Mouse (Mus musculus) CD4-positive, CD25-positive, alpha-beta regulatory T cell, adult 9 weeks (primary cell): ENCODE results near the gene Taf8. TPM values are rescaled to one million over a fixed set of nuclear protein-coding genes. Genes with fewer than 3 reads are reported as not detected.

Experiments used
- polyA plus RNA-seq: library from polyadenylated mRNA; unstranded; fragments of 100-300 nt; shearing (Covaris generic); gene quantifications from one replicate; pipeline ENCODE4 v1.2.1, GENCODE M21; 2017

Gene Taf8
- polyA plus RNA-seq, result 60.2 TPM

GRCm38 (mm10) chr17:47501946-47502706, at the start of gene Taf8:
TSS of gene Taf8 (minus strand) at chr17:47502292.

GRCm38 (mm10) chr17:47504941-47505346, 2.9 kb upstream of the Taf8 start, which contains the start of gene Ccnd3:
TSS of gene Ccnd3 (plus strand) at chr17:47505051.

GRCm38 (mm10) chr17:47436907-47437547, 65.1 kb downstream of the Taf8 start, which contains the start of gene 1700001C19Rik:
TSS of gene 1700001C19Rik (minus strand) at chr17:47437376.

GRCm38 (mm10) chr17:47436156-47436906, 65.8 kb downstream of the Taf8 start, which contains the start of gene AI661453:
TSS of gene AI661453 (plus strand) at chr17:47436615.

Other genes with a start within 250 kb of the Taf8 start
- gene Mrps10, start 133.4 kb downstream of the Taf8 start, polyA plus RNA-seq, result 51.5 TPM
- gene Guca1b, start 116.9 kb downstream of the Taf8 start, polyA plus RNA-seq, result 2.2 TPM
- gene Guca1a, start 101.7 kb downstream of the Taf8 start, polyA plus RNA-seq, result not detected
- not detected for gene AI661453, start 65.7 kb downstream of the Taf8 start, polyA plus RNA-seq
- not detected for gene 1700001C19Rik, start 64.9 kb downstream of the Taf8 start, polyA plus RNA-seq
- 261 TPM for gene Ccnd3, start 2.8 kb upstream of the Taf8 start, polyA plus RNA-seq
- 19.5 TPM for gene Bysl, start 109.2 kb upstream of the Taf8 start, polyA plus RNA-seq
- gene Med20, start 109.3 kb upstream of the Taf8 start, polyA plus RNA-seq, result 45.5 TPM
- gene Gm20517, start 109.3 kb upstream of the Taf8 start, polyA plus RNA-seq, result 0.29 TPM
- 0.61 TPM for gene Usp49, start 128.4 kb upstream of the Taf8 start, polyA plus RNA-seq
- 288 TPM for gene Tomm6, start 186.1 kb upstream of the Taf8 start, polyA plus RNA-seq
- gene Frs3, start 186.7 kb upstream of the Taf8 start, polyA plus RNA-seq, result 0.62 TPM
- not detected for gene Gm21981, start 192.2 kb upstream of the Taf8 start, polyA plus RNA-seq
- gene Prickle4, start 192.4 kb upstream of the Taf8 start, polyA plus RNA-seq, result not detected
- gene Pgc, start 224.6 kb upstream of the Taf8 start, polyA plus RNA-seq, result not detected
- gene Tfeb, start 234.7 kb upstream of the Taf8 start, polyA plus RNA-seq, result 11.1 TPM